Mouse (Mus musculus) embryonic stem cell, embryonic (primary cell): ENCODE results near the gene B4galt4.

Source experiments
- CTCF ChIA-PET, 4 experiments: fragments of 300-600 bp in 2 of 4; fragments of 350-600 bp in 2 of 4; sonication (Branson Sonifier 250); formaldehyde crosslinking; loops; one replicate each; lab custom pipeline; 2022; ENCODE audit warnings: inconsistent platforms in 2 of 4; lab: Charles Lee
- POLR2A ChIA-PET, 4 experiments: fragments of 300-600 bp in 2 of 4; fragments of 350-600 bp in 2 of 4; sonication (Branson Sonifier 250); formaldehyde crosslinking; loops; one replicate each; lab custom pipeline; 2022; ENCODE audit warnings: antibody characterized with exemption in 4 of 4, inconsistent platforms in 1 of 4; lab: Charles Lee

B4galt4 gene

GRCm38 (mm10) chr16:38742113-38742658, at the start of gene B4galt4:
Gene B4galt4, plus strand, starts transcription at chr16:38742264.
- CTCF ChIA-PET, result interaction anchor here in 3 of 4 experiments (0.6 to 1.1 kb wide), 3 partner anchors 15 to 823 kb away, joined by 3 to 5 read pairs (median 3); no protein-coding TSS in a partner anchor
- POLR2A ChIA-PET, result interaction anchor here in 3 of 4 experiments (0.5 to 1.2 kb wide), 8 partner anchors 9 to 769 kb away, joined by 3 to 6 read pairs (median 3); no protein-coding TSS in a partner anchor

DNA sequence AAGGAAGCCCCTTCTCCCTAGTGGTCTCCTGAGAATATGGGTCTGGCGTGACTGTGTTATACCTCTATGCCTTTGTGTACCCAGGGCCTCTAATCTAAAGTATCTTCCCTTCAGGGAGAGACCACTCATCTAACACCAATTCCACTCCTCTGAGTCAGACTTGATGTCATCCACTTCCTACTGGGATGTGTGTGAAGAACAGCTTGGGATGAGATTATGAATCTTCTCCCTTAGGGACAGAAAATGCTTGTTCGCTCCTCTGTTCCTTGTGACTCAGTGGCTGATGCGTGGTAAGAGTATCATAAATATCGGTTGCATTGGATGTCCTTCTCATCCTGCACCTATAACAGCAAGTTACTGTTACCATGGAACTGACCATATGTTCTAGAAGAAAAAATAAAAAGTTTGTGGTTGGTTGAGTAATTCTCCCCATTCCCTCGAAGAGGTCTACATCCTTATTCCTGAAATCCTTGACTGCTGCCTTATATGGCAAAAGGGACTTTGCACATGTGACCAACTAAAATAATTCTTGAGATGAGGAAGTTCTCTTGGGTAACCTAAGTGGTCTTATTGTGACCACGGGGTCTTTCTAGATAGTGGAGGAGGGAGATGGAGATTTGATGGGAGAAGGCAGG, 47.0 kb upstream of the B4galt4 start:
- POLR2A ChIA-PET, result no interaction called here
- CTCF ChIA-PET, result no interaction called here

DNA sequence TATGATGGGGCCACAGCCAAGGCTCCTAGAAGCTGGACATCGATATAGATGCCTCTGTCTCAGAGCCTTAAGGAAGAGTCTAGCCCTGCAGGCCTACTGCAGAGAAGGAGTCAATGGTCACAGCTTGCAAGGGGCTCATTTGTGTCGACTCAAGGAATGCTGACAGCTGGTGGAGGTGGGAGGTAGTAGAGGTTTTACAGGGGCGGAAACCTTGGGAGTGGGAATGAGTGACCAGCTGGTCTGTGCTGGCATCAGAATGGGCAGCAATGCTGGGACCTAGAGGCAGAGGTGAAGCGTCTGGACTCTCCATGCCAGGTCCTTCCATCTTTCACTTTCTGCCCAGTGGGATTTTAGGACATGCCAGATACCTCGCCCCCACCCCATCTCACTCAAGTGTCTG, 46.5 kb upstream of the B4galt4 start:
- ChIA-PET CTCF (no interaction called here), POLR2A (no interaction called here)

DNA sequence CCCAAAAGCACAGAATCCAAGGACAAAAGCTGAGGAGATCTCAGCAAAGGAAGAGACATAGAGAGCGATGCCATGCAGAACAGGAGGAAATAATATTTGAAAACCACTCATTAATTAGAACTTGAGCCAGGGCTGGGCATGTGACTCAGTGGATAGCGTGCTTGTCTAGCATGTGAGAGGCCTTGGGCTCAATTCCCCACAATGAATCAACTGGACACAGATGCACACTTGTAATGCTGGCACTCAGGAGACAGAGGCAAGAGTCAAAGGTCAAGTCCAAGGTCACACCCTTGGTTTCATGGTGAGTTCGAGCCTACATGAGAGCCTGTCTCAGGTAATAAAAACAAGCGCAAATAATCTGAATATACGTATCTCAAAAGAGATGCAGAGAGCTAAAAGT, 44.5 kb upstream of the B4galt4 start:
- CTCF ChIA-PET, result no interaction called here
- POLR2A ChIA-PET, result no interaction called here

GRCm38 (mm10) chr16:38700392-38701162, 41.5 kb upstream of the B4galt4 start:
- CTCF ChIA-PET, result no interaction called here

DNA sequence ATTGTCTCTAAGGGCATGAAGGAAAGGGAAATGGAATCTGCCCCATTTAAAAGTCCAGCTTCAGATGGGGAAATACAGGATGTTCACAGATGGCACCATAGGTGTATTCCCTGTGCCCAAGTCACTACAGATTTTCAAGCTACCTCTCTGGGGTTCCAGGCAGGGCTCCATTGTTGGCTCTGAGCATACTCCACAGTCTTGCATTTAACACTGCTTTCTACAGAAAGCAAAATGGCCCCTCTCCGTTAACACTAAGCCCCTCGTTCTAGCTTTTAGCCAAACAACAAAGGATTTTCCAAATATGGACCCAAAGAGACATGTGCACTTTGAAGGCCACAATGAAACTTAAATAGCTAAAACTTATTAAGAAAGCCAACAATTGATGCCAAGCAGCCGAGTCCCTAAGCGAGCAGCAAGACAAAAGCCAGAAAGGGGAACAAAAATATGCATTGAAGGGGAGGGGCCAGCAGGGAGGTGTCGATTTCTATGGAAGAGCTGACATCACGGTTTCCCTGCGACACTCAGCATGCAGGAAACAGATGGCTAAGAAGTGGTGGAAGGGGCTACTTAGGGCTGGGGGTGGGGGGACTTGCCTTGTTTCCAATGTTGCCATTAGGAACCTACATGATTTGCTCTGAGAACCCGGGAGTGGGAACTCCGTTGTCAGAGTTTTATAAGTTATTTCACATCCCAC, 40.4 kb upstream of the B4galt4 start:
- ChIA-PET CTCF (interaction anchor here in 1 of 4 experiments (0.5 kb wide), 1 partner anchor 569 kb away, joined by 3 read pairs; no protein-coding TSS in a partner anchor), POLR2A (no interaction called here)

More at GRCm38 (mm10) chr16:38700392-38701162, 41.5 kb upstream of the B4galt4 start:
- POLR2A ChIA-PET, result interaction anchor here in 1 of 4 experiments (0.6 kb wide), 1 partner anchor 28 kb away, joined by 3 read pairs; no protein-coding TSS in a partner anchor

- ChIA-PET POLR2A (no interaction called here), CTCF (no interaction called here)
These were observed 39.7 kb upstream of the B4galt4 start for GRCm38 (mm10) chr16:38702316-38702715.

DNA sequence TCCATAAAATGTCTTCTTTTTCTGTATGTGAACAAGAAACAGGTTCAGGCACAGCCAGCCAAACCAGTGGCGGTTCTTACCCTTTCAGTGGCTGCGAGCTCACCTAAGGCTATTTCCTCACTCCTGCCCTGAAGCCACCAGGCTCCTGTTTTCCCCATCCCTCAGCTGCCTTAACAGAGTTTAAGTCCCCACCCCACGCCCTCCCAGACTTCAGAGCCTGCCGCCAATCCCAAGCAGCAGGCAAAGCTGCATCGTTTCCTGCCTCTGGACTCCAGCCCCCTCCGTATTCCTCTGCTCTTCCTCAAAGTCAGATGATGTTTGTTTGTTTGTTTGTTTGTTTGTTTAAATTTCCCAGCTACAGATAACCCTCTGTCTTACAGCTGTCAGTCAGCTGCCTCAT, 38.6 kb upstream of the B4galt4 start:
- POLR2A ChIA-PET, result interaction anchor here in 1 of 4 experiments (0.9 kb wide), 1 partner anchor 10 kb away, joined by 5 read pairs; the partner anchor contains the start of gene Arhgap31
- CTCF ChIA-PET, result no interaction called here

DNA sequence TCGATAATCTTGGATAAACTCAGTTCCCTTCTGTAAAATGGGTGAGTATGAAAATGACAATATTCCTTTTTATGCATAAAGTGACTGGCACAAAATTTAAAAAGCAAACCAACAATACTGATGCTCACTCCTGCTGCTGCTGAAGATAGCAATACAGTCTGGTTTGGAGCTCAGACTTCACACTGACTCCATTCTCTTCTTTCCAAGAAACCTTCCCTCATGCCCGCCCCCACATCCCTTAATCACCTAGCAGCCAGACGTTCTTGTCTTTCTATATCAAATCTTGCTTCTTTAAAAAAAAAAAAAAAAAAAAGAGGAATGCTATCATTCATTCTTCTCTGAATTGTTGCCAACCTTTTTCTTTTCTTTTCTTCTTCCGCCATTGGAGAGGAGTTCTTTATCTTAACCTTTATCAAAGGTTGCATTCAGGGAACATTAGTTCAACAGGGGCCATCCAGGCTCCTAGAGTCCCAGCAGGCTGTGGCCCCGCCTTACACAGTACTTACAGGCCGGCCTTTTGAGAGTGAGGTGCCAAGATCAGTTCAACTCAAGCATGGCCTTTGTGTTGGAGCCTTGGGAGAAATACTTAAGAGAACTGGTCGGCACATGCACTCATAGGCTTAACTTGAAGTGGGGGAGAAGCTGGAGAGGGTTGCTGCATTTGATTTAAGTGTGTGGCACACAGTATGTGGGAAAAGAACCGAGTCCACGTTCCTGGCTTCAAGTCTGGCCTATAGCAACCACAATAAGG, 36.4 kb upstream of the B4galt4 start:
- ChIA-PET POLR2A (interaction anchor here in 2 of 4 experiments (0.7 kb wide), 2 partner anchors 108 to 369 kb away, joined by 3 to 4 read pairs; no protein-coding TSS in a partner anchor), CTCF (interaction anchor here in 1 of 4 experiments (0.7 kb wide), 1 partner anchor 74 kb away, joined by 4 read pairs; no protein-coding TSS in a partner anchor)

DNA sequence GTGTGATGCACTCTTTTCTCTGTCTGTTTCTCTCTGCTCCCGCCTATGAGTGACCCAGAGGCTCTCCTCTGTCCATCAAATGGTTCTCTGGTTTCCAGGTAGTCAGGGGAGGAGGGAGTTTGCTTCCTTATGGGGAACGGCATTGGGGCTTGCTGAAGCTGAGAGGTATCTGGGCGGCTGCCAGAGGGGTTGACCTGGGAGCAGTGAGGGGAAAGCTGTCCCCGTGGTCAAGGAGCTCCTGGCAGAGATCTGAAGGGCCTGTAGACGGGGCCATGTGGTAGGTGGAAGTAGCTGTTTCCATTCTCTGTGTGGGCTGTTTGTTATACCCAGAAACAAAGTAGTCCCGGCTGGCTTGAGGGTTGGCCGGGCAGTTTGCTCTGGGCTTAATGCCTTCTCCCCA, 35.3 kb upstream of the B4galt4 start:
- CTCF ChIA-PET, result no interaction called here
- POLR2A ChIA-PET, result no interaction called here

GRCm38 (mm10) chr16:38708962-38709520, 33.0 kb upstream of the B4galt4 start:
- POLR2A ChIA-PET, result interaction anchor here in 3 of 4 experiments (0.6 to 1.2 kb wide), 4 partner anchors 35 to 176 kb away, joined by 3 to 5 read pairs (median 3); no protein-coding TSS in a partner anchor

GRCm38 (mm10) chr16:38711245-38711644, 30.8 kb upstream of the B4galt4 start:
- CTCF ChIA-PET, result no interaction called here

More at GRCm38 (mm10) chr16:38708962-38709520, 33.0 kb upstream of the B4galt4 start:
- CTCF ChIA-PET, result interaction anchor here in 2 of 4 experiments (1.1 to 1.2 kb wide), 2 partner anchors 77 to 90 kb away, joined by 3 read pairs; no protein-coding TSS in a partner anchor

GRCm38 (mm10) chr16:38712105-38712504, 30.0 kb upstream of the B4galt4 start:
- POLR2A ChIA-PET, result interaction anchor here in 2 of 4 experiments (0.6 to 0.7 kb wide), 3 partner anchors 30 to 262 kb away, joined by 3 to 4 read pairs (median 3); no protein-coding TSS in a partner anchor
- CTCF ChIA-PET, result interaction anchor here in 2 of 4 experiments (0.6 to 0.7 kb wide), 2 partner anchors 120 to 457 kb away, joined by 3 to 4 read pairs; no protein-coding TSS in a partner anchor

More at GRCm38 (mm10) chr16:38711245-38711644, 30.8 kb upstream of the B4galt4 start:
- POLR2A ChIA-PET, result no interaction called here

- POLR2A ChIA-PET, result interaction anchor here in 3 of 4 experiments (0.6 to 0.8 kb wide), 3 partner anchors 9 to 521 kb away, joined by 3 to 5 read pairs (median 5); no protein-coding TSS in a partner anchor
- CTCF ChIA-PET, result interaction anchor here (0.6 to 1.1 kb wide), 5 partner anchors 53 to 457 kb away, joined by 3 to 4 read pairs (median 3); no protein-coding TSS in a partner anchor
These were observed 29.3 kb upstream of the B4galt4 start, which contains the start of gene Arhgap31 for GRCm38 (mm10) chr16:38712581-38713403. Gene Arhgap31, minus strand, starts transcription at chr16:38713274.

- ChIA-PET POLR2A (interaction anchor here in 2 of 4 experiments (0.6 to 0.9 kb wide), 3 partner anchors 10 to 522 kb away, joined by 3 to 5 read pairs (median 4); no protein-coding TSS in a partner anchor), CTCF (interaction anchor here in 2 of 4 experiments (0.6 to 1.1 kb wide), 2 partner anchors 95 to 280 kb away, joined by 3 read pairs; no protein-coding TSS in a partner anchor)
These were observed 28.4 kb upstream of the B4galt4 start for GRCm38 (mm10) chr16:38713404-38714258.
